Mouse (Mus musculus) ES-E14 (cell line): ENCODE measurements at regions not wholly inside any gene's neighbourhood (a gene's known extent, or its start where the extent isn't known, plus 50 kb on each side); places are given as distances from the start of the nearest gene placed in this dataset.

Source experiments
- CHD2 ChIP-seq: IDR thresholded peaks from 2 replicates; pipeline ENCODE4 v1.6.1; 2014; ENCODE audit warnings: mild to moderate bottlenecking, low read depth, low read length, inconsistent platforms
- ZC3H11A ChIP-seq: IDR thresholded peaks from 2 replicates; pipeline ENCODE4 v1.6.1; 2012; ENCODE audit warnings: low read depth, mild to moderate bottlenecking, inconsistent platforms, low read length, borderline replicate concordance

GRCm38 (mm10) chr9:83321793-83322192 lies 119.1 kb downstream of the Lca5 start:
- TF ChIP-seq ZC3H11A (no peak), CHD2 (no peak)
